Mouse (Mus musculus) lung, postnatal 10 days (tissue): ENCODE measurements around the gene Marc2.
A peak's percentile ranks its signal among the peaks of the same experiment; 100 is the strongest.

ENCODE experiments used
- DNase-seq: peaks from one replicate; pipeline ENCODE4 v3.0.0; 2021

Gene Marc2

GRCm38 (mm10) chr1:184807627-184808417, 38.4 kb downstream of the Marc2 start:
- peak; percentile 33 for DNase-seq

- no peak for DNase-seq
Measured at GRCm38 (mm10) chr1:184807123-184807522, 39.1 kb downstream of the Marc2 start.

- no peak for DNase-seq
Measured at GRCm38 (mm10) chr1:184805749-184806148, 40.5 kb downstream of the Marc2 start.

- peak; percentile 74 for DNase-seq
Measured at GRCm38 (mm10) chr1:184793163-184793876, 52.9 kb downstream of the Marc2 start.

GRCm38 (mm10) chr1:184791109-184791508, 55.1 kb downstream of the Marc2 start:
- DNase-seq = peak; percentile 64

- DNase-seq = no peak
Measured at GRCm38 (mm10) chr1:184786376-184787151, 59.7 kb downstream of the Marc2 start.

- no peak for DNase-seq
Measured at GRCm38 (mm10) chr1:184783641-184784040, 62.6 kb downstream of the Marc2 start.

DNA sequence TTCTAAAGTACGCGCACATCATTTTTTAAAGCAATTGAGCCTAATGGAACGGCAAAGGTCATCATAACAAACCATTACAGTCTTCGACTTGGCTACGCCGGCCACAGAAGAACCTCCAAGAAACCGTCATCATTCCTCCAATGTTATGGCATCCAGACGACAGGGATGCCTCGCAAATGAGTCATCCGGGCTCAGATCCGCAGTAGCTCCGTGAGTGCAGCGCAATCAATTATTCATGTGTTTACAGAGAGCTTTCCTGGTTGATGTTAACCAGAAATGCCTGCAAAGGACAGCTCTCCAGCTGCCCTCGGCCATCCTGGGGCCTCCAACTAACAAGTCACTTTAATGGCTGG, 64.1 kb downstream of the Marc2 start:
- peak; percentile 83 for DNase-seq

DNA sequence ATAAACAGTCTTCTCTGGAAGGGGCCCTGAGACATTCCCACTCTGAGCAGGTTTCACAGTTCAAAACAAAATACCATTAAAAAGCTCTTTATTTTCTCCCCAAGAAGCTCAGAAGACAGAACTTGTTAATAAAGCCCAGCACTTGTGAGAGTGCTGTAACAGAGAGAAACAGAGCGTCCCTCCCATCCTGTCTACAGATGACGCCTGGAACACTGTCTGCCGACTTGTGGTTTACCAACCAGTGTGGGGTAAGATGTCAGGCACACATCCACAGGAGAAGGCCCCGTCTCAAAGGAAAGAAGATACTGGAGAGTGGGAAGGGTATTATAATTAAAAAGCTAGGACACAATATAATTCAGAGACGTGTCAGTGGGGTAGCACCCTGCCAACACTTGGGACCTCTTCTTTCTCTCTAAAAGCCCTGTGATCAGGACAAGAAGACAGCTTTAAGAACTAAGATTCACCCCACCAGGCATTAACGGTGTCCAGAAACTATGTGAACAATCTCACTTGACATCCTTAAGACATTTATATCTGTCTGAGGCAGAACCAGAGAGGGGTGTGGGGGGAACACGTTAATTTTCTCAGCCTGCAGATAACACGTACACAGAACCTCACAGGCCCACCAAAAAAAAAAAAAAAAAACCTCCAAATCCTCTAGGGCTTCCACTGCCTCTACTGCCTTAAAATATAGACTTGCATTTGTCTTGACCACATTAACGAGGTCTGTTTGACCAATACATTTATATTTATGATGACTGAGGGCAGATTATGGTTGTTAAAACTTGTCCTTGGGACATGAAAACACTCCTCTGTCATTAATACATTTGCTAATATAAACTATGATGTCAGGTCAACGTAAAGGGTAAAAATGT, 64.7 kb downstream of the Marc2 start:
- DNase-seq = peak; percentile 25

DNA sequence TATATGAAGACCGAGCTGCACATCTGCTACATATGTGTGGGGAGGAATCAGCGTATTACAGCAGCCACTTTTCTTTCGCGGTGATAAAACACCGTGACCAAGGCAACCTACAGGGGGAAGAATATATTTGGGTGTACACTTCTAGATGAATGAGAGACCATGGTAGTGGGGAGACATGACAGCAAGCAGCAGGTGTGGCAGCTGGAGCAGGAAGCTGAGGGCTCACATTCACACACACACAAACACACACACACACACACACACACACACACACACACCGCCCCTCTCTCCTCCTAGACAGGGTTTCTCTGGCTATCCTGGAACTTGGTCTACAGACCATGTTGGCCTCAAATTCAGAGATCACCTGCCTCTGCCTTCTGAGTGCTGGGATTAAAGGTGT, 68.1 kb downstream of the Marc2 start:
- DNase-seq = no peak

- no peak for DNase-seq
Measured at GRCm38 (mm10) chr1:184777061-184777795, 69.0 kb downstream of the Marc2 start.

DNA sequence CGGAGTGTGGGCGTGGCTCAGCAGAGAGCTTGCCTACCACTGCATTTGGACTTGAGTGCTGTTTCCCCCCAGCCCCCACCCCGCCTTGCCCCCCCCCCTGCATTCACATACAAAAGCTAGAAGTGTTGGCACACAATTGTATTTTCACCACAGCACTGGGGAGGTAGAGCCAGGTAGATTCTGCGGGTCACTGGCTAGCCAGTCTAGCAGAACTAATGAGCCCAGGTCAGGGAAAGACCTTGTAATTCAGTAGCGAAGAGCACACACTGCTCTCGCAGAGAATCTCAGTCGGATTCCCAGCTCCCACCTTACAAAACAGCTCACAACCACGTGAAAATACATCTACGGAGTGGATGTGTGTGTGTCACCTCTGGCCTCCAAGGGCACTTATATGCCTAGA, 71.0 kb downstream of the Marc2 start:
- DNase-seq = no peak

DNA sequence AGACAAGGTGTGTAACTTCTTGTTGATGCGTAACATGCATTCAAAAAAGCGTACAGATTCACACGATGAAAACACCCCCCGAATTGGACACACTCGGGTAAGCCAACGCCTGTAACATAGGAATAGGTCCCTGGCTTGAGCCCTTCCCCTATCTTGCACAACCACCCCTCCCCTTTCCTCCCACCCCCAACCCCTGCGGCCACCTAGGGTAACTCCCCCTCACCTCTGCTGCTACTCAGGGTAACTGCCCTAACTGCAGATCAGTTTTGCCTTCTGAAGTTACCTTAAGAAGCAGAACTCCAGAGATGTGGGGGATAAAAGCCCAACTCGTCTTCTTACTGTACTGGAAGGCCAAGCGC, 74.4 kb downstream of the Marc2 start:
- no peak for DNase-seq

GRCm38 (mm10) chr1:184771202-184771890, 74.9 kb downstream of the Marc2 start:
- DNase-seq = peak; percentile 91

DNA sequence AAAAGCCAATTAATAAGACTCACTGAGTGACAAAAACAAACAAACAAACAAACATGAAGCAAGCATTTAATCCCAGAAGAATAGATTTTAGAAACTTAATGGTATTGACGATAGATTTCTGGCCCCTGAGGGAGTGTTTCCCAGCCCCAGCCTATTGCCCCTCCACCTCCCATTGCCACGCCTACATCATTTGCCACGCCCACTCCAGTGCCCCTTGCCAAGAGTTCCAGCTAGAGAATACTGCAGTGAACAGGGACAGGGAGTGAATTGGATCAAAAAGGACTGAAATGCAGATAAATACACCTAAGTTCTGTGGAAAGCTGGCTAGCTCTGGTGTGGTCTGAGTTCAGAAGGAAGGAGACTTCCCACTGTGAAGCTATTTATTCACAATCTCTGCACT, 82.4 kb downstream of the Marc2 start:
- DNase-seq = no peak
